ENCODE assay signal across 11 mouse cellular contexts in genomic region chr6:116370216-116370976, GRCm38 (mm10). TPM values are rescaled to one million over a fixed set of nuclear protein-coding genes. Genes with fewer than 3 reads are reported as not detected.
A peak's percentile ranks its signal among the peaks of the same experiment; 100 is the strongest.
DNase-seq lines count a peak whose midpoint lies in the region; ATAC-seq lines count a peak whose summit lies in the region.
"Had no signal": no experiment of that assay in that cellular context is flagged by ENCODE, and none has a peak within 500 bp of the region (broad histone marks: within the 10 kb centered on the region; RNA-seq: fewer than 3 reads in every experiment).

No protein-coding gene starts in this region.

- no peaks in the 10 kb centered on the region for H3K36me3 ChIP-seq in kidney, embryonic 15.5 days
- peaks cover 12% of the 10 kb centered on the region; the same call in 1 of the 2 replicates for H3K36me3 ChIP-seq in liver, embryonic 16.5 days (ENCODE audit: control insufficient read depth, insufficient read depth)

- 89% methylated on average over 6 of the region's 6 CpGs for WGBS in kidney, embryonic 15.5 days
- 50% methylated on average over 6 of the region's 6 CpGs for WGBS in liver, embryonic 16.5 days (ENCODE audit: insufficient replicate concordance)

- no peak overlapping the region for H3K9ac ChIP-seq in kidney, embryonic 15.5 days
- H3K9ac ChIP-seq in liver, embryonic 16.5 days (ENCODE audit: low read depth, low read length) = peak overlapping the region; percentile 33; the same call in 1 of the 2 replicates

- H3K4me3 ChIP-seq in kidney, embryonic 15.5 days (replicated peaks) = no peak overlapping the region
- H3K4me3 ChIP-seq in liver, embryonic 16.5 days (ENCODE audit: low read depth, low read length) = peak overlapping the region; percentile 26

- no peaks in the 10 kb centered on the region for H3K9me3 ChIP-seq in kidney, embryonic 15.5 days (replicated peaks)
- H3K9me3 ChIP-seq in liver, embryonic 16.5 days (replicated peaks; ENCODE audit: control insufficient read depth, low read length) = no peaks in the 10 kb centered on the region

- DNase-seq in kidney, postnatal 25 days = no peak
- DNase-seq in c-Kit-negative CD71-positive TER-119-positive erythroid progenitor cells, embryonic 14.5 days (ENCODE audit: low read depth, low spot score) = peak; percentile 78
- peak; percentile 80 for DNase-seq in c-Kit-positive CD71-positive TER-119-positive erythroid progenitor cells, embryonic 14.5 days (ENCODE audit: low spot score)
- DNase-seq in ovary, postnatal 10 days (ENCODE audit: low spot score) = no peak
- DNase-seq in frontal cortex, postnatal 14 days (ENCODE audit: low spot score in 2 of 2) = no peak
- no peak for DNase-seq in adrenal gland, postnatal 36 days
- DNase-seq: kidney, adult 18-20 months; thymus, adult 2 months had no signal

- H3K27me3 ChIP-seq in kidney, embryonic 15.5 days = no peaks in the 10 kb centered on the region
- H3K27me3 ChIP-seq in liver, embryonic 16.5 days (ENCODE audit: control insufficient read depth, insufficient read depth, low read depth, low read length) = no peaks in the 10 kb centered on the region

- no peak overlapping the region for H3K4me2 ChIP-seq in kidney, embryonic 15.5 days
- peak overlapping the region; percentile 59 for H3K4me2 ChIP-seq in liver, embryonic 16.5 days (ENCODE audit: low read depth, low read length)

- peaks cover 6% of the 10 kb centered on the region; the same call in 1 of the 2 replicates for H3K4me1 ChIP-seq in kidney, embryonic 15.5 days
- peaks cover 49% of the 10 kb centered on the region for H3K4me1 ChIP-seq in liver, embryonic 16.5 days (ENCODE audit: control insufficient read depth, low read depth, low read length)

- H3K27ac ChIP-seq in kidney, embryonic 15.5 days = no peak overlapping the region
- peak overlapping the region; percentile 86 for H3K27ac ChIP-seq in liver, embryonic 16.5 days (ENCODE audit: low read length)

- peak; percentile 74 for ATAC-seq in kidney, embryonic 15.5 days (replicated peaks; ENCODE audit: low FRiP score)
- ATAC-seq in liver, embryonic 16.5 days (ENCODE audit: low read depth) = peak; percentile 99
- ATAC-seq: forebrain, embryonic 14.5 days had no signal

RNA-seq across cellular contexts. Expression of gene March8, which starts 32.6 kb away (rescaled TPM):
- polyA plus RNA-seq in kidney, embryonic 15.5 days (2015; fragmentation: Nextera tagmentation; extraction: Ambion mirVana) = 37.5 and 40.4 TPM in 2 replicates
- polyA plus RNA-seq in liver, embryonic 16.5 days (2015; fragmentation: Nextera tagmentation; extraction: Ambion mirVana) = 91.7 TPM in 2 replicates
- total RNA-seq in adrenal gland, postnatal 36 days (2021) = 10 to 100 TPM; 52.1 to 71.6 TPM

Comparison
In these comparisons a context has a peak if more than half of its experiments do, and no peak if none do; other contexts are left out.
1. DNase-seq: peak in c-Kit-negative CD71-positive TER-119-positive erythroid progenitor cells, embryonic 14.5 days (single experiment) and c-Kit-positive CD71-positive TER-119-positive erythroid progenitor cells, embryonic 14.5 days (single experiment); none in kidney, postnatal 25 days (0 of 2), ovary, postnatal 10 days (single experiment), frontal cortex, postnatal 14 days (0 of 2) and adrenal gland, postnatal 36 days (0 of 2).